Mouse (Mus musculus): Measurements from ENCODE around the gene Usp6nl. TPM values are rescaled to one million over a fixed set of nuclear protein-coding genes. Genes with fewer than 3 reads are reported as not detected.

Gene Usp6nl
- polyA plus RNA-seq, 1 experiment from 2014 or later, result 9.5 TPM

DNA sequence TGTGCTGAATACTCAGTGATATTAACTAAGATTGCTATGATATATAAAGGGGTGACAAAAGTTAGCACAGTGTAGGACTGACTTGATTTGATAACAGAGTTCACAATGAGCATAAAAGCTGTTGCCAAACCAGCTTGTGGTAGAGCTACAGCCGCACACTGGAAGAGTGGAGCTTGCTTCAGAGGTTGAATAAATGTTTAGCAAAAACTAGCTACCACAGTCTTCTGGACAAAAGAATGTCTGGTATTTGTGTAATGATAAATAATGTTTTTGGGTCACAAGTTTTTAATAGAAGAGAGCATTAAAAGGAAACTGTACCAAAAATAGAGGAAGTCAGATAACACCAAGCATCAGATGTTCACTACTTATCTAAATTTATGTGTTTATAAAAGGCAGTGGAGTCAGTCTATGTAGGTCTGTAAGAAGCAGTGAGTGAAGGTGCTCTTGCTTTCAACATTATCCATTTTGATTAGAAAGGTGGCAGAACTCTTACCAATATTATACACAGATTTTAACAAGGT, 74.2 kb downstream of the Usp6nl start:
- peaks cover 10% of the 10 kb centered on the region for H3K4me1 ChIP-seq (replicated peaks; ENCODE audit: control insufficient read depth, insufficient read depth, low read length)
- WGBS, result 37% methylated on average over 1 of the region's 1 CpGs
- H3K27ac ChIP-seq (ENCODE audit: low read length), result no peak overlapping the region; the same call in 1 of the 2 replicates
- H3K36me3 ChIP-seq (ENCODE audit: control insufficient read depth, insufficient read depth, low read length), result no peaks in the 10 kb centered on the region; the same call in 1 of the 2 replicates
- no peak overlapping the region for H3K4me3 ChIP-seq (ENCODE audit: low read length)
- H3K4me2 ChIP-seq (ENCODE audit: low read depth, low read length), result no peak overlapping the region
- H3K9me3 ChIP-seq (ENCODE audit: control insufficient read depth, low read length), result no peaks in the 10 kb centered on the region
- ATAC-seq (ENCODE audit: low read depth), result peak; percentile 15; the same call in 1 of the 2 replicates
- H3K9ac ChIP-seq (ENCODE audit: low read length), result no peak overlapping the region
- no peaks in the 10 kb centered on the region for H3K27me3 ChIP-seq (ENCODE audit: control insufficient read depth, insufficient read depth, low read depth, low read length)

DNA sequence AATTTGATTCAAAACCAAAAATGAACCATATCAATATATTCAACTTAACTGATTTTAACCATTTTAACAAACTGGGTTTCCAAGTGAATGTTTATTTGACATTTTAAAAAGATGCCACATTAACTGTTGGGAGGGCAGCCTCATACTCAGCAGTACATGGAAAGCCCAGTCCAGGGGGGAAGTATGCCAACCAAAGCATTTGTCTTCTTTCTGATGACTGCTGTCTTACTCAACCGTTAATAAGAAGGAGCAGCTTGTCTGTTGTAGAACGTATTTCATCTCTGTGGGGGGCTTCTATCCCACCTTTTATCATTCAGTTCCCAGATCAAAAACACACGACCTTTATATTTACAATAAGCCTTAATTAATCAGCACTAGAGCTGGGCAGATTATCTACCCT, 74.7 kb downstream of the Usp6nl start:
- no peaks in the 10 kb centered on the region; the same call in 1 of the 2 replicates for H3K36me3 ChIP-seq (ENCODE audit: control insufficient read depth, insufficient read depth, low read length)
- no peak overlapping the region for H3K4me3 ChIP-seq (ENCODE audit: low read length)
- H3K27me3 ChIP-seq (ENCODE audit: control insufficient read depth, insufficient read depth, low read depth, low read length), result no peaks in the 10 kb centered on the region
- H3K4me1 ChIP-seq (replicated peaks; ENCODE audit: control insufficient read depth, insufficient read depth, low read length), result peaks cover 10% of the 10 kb centered on the region
- no peak for ATAC-seq (ENCODE audit: low read depth)
- H3K27ac ChIP-seq (ENCODE audit: low read length), result no peak overlapping the region
- H3K9me3 ChIP-seq (ENCODE audit: control insufficient read depth, low read length), result no peaks in the 10 kb centered on the region
- no peak overlapping the region for H3K9ac ChIP-seq (ENCODE audit: low read length)
- 51% methylated on average over 3 of the region's 3 CpGs for WGBS
- H3K4me2 ChIP-seq (ENCODE audit: low read depth, low read length), result no peak overlapping the region

DNA sequence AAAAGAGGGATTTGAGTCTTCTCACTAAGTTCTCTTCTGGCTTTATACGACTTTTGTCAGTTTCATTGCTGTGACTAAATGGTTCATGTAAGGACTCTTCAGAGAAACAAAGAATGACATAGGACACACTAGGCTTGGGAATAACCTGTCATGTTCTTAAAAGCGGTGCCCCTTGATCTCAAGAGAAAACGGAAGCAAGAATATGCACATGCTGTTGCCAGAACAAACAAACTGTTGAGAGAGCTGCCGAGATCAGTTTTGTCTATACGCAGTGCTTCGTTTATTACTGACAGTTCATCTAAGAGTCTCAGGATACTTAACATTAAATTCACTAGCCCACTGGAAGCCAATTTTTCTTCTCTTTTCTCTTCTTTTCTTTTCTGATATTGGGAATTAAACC, 76.4 kb downstream of the Usp6nl start:
- H3K9ac ChIP-seq (ENCODE audit: low read length), result no peak overlapping the region
- no peak for ATAC-seq (ENCODE audit: low read depth)
- H3K27me3 ChIP-seq (ENCODE audit: control insufficient read depth, insufficient read depth, low read depth, low read length), result no peaks in the 10 kb centered on the region
- no peak overlapping the region for H3K27ac ChIP-seq (ENCODE audit: low read length)
- no peaks in the 10 kb centered on the region for H3K9me3 ChIP-seq (ENCODE audit: control insufficient read depth, low read length)
- H3K4me1 ChIP-seq (replicated peaks; ENCODE audit: control insufficient read depth, insufficient read depth, low read length), result peaks cover 14% of the 10 kb centered on the region
- no peaks in the 10 kb centered on the region for H3K36me3 ChIP-seq (ENCODE audit: control insufficient read depth, insufficient read depth, low read length)
- WGBS, result 41% methylated on average over 6 of the region's 6 CpGs
- no peak overlapping the region for H3K4me3 ChIP-seq (ENCODE audit: low read length)
- H3K4me2 ChIP-seq (ENCODE audit: low read depth, low read length), result no peak overlapping the region

- no peak for ATAC-seq (ENCODE audit: low read depth)
- Histone ChIP-seq H3K9ac (ENCODE audit: low read length) (no peak overlapping the region), H3K27ac (ENCODE audit: low read length) (no peak overlapping the region), H3K4me3 (ENCODE audit: low read length) (no peak overlapping the region), H3K4me2 (ENCODE audit: low read depth, low read length) (no peak overlapping the region), H3K27me3 (ENCODE audit: control insufficient read depth, insufficient read depth, low read depth, low read length) (no peaks in the 10 kb centered on the region), H3K9me3 (ENCODE audit: control insufficient read depth, low read length) (no peaks in the 10 kb centered on the region), H3K36me3 (ENCODE audit: control insufficient read depth, insufficient read depth, low read length) (no peaks in the 10 kb centered on the region), H3K4me1 (replicated peaks; ENCODE audit: control insufficient read depth, insufficient read depth, low read length) (peaks cover 11% of the 10 kb centered on the region)
- 87% methylated on average over 10 of the region's 10 CpGs for WGBS
Measured at GRCm38 (mm10) chr2:6401039-6401438, 78.6 kb downstream of the Usp6nl start.

DNA sequence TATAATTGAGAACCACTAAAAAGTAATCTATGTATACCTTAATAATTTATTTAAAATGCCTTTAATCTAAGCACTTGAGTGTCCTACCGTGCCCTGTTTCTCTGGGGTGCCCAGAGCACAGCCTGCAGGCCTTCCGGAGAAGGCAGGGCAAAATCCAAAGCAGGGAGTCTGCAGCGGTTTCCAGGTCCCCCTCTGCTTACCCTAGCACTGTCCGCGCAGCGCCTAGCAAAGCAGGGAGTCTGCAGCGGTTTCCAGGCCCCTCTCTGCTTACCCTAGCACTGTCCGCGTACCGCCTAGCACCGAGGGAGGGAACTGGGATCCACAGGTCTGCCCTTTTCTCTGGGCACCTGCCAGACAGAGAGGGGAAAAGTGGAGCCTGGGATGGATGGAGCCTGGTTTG, 80.9 kb downstream of the Usp6nl start:
- 23% methylated on average over 11 of the region's 11 CpGs for WGBS
- H3K36me3 ChIP-seq (ENCODE audit: control insufficient read depth, insufficient read depth, low read length), result no peaks in the 10 kb centered on the region
- no peaks in the 10 kb centered on the region for H3K9me3 ChIP-seq (ENCODE audit: control insufficient read depth, low read length)
- H3K4me2 ChIP-seq (ENCODE audit: low read depth, low read length), result no peak overlapping the region
- no peak overlapping the region for H3K4me3 ChIP-seq (ENCODE audit: low read length)
- H3K4me1 ChIP-seq (replicated peaks; ENCODE audit: control insufficient read depth, insufficient read depth, low read length), result peaks cover 4% of the 10 kb centered on the region
- peak; percentile 59 for ATAC-seq (ENCODE audit: low read depth)
- peak overlapping the region; percentile 47; the same call in 1 of the 2 replicates for H3K27ac ChIP-seq (ENCODE audit: low read length)
- no peak overlapping the region for H3K9ac ChIP-seq (ENCODE audit: low read length)
- H3K27me3 ChIP-seq (ENCODE audit: control insufficient read depth, insufficient read depth, low read depth, low read length), result no peaks in the 10 kb centered on the region

- WGBS, result 48% methylated on average over 3 of the region's 3 CpGs
- Histone ChIP-seq H3K9ac (ENCODE audit: low read length) (no peak overlapping the region), H3K27me3 (ENCODE audit: control insufficient read depth, insufficient read depth, low read depth, low read length) (no peaks in the 10 kb centered on the region), H3K9me3 (ENCODE audit: control insufficient read depth, low read length) (no peaks in the 10 kb centered on the region), H3K36me3 (ENCODE audit: control insufficient read depth, insufficient read depth, low read length) (no peaks in the 10 kb centered on the region), H3K4me3 (ENCODE audit: low read length) (no peak overlapping the region), H3K27ac (ENCODE audit: low read length) (no peak overlapping the region), H3K4me2 (ENCODE audit: low read depth, low read length) (no peak overlapping the region), H3K4me1 (replicated peaks; ENCODE audit: control insufficient read depth, insufficient read depth, low read length) (peaks cover 4% of the 10 kb centered on the region)
- peak; percentile 13; the same call in 1 of the 2 replicates for ATAC-seq (ENCODE audit: low read depth)
Measured at GRCm38 (mm10) chr2:6403991-6404390, 81.5 kb downstream of the Usp6nl start.

DNA sequence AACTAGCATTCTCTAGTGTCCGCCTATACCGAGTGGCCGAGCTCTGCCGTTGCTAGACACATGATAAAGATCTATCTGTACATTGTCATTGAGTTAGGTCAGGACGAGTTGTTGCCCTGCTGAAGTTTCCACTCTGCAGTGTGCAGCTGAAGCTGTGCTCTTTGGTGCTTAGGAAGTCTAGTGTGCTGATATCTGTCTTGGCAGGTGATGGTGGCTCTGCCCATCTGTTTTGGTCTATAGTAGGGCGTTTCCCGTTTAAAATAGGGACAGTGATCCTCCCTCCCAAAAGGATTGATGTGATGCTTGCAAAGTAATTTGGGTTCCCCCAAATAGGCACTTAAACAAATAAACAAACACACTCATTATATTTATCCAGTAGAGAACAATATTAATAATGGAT, 82.2 kb downstream of the Usp6nl start:
- WGBS, result 66% methylated on average over 7 of the region's 7 CpGs
- H3K9me3 ChIP-seq (ENCODE audit: control insufficient read depth, low read length), result no peaks in the 10 kb centered on the region
- H3K4me3 ChIP-seq (ENCODE audit: low read length), result no peak overlapping the region
- no peaks in the 10 kb centered on the region for H3K36me3 ChIP-seq (ENCODE audit: control insufficient read depth, insufficient read depth, low read length)
- H3K27me3 ChIP-seq (ENCODE audit: control insufficient read depth, insufficient read depth, low read depth, low read length), result no peaks in the 10 kb centered on the region
- H3K4me2 ChIP-seq (ENCODE audit: low read depth, low read length), result no peak overlapping the region
- no peak for ATAC-seq (ENCODE audit: low read depth)
- no peak overlapping the region for H3K27ac ChIP-seq (ENCODE audit: low read length)
- H3K9ac ChIP-seq (ENCODE audit: low read length), result no peak overlapping the region
- peaks cover 4% of the 10 kb centered on the region for H3K4me1 ChIP-seq (replicated peaks; ENCODE audit: control insufficient read depth, insufficient read depth, low read length)

DNA sequence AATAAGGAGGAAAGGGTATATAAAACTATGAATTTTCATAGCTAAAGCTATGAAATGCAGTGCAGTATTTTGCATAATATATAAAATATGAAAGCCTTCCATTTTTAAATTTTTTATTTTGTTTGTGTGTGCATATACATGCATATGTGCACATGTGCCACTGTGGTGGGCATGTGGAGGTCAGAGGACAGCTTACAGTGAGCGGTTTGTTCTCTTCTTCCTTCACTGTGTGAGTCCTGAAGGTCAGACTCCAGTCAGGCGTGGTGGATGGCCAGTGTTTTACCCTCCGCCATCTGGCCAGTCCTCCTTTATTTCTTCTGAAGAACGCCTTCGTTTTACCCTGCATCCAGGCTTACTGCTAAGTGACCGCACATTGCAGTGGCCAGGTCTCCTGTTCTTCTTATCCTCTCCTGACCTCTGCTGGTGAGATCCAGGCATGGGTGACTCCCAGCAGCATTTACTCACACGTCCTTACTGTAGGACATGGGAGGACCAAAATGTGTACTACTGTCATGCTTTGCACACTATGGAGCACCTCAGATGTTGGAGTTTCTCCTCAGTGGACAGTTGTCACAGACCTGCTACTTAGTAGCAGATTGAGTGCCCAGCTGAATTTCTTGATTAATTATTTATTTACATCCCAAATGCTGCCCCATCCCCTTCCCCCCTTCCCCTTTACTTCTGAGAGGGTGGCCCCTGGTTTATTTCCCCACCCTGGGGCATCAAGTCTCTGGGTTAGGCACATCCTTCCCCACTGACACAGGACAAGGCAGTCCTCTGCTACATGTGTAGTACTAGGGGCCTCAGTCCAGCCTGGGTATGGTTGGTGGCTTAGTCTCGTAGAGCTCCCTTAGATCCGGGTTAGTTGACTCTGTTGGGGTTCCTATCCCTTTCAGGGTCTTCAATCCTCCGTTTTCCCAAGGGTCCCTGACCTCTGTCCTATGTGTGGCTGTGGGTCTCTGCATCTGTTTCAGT, 82.9 kb downstream of the Usp6nl start:
- no peaks in the 10 kb centered on the region for H3K9me3 ChIP-seq (ENCODE audit: control insufficient read depth, low read length)
- H3K9ac ChIP-seq (ENCODE audit: low read length), result no peak overlapping the region
- ATAC-seq (ENCODE audit: low read depth), result peak; percentile 87
- no peak overlapping the region for H3K4me2 ChIP-seq (ENCODE audit: low read depth, low read length)
- H3K4me3 ChIP-seq (ENCODE audit: low read length), result no peak overlapping the region
- H3K27me3 ChIP-seq (ENCODE audit: control insufficient read depth, insufficient read depth, low read depth, low read length), result no peaks in the 10 kb centered on the region
- 32% methylated on average over 10 of the region's 10 CpGs for WGBS
- peaks cover 4% of the 10 kb centered on the region for H3K4me1 ChIP-seq (replicated peaks; ENCODE audit: control insufficient read depth, insufficient read depth, low read length)
- no peaks in the 10 kb centered on the region for H3K36me3 ChIP-seq (ENCODE audit: control insufficient read depth, insufficient read depth, low read length)
- no peak overlapping the region for H3K27ac ChIP-seq (ENCODE audit: low read length)

DNA sequence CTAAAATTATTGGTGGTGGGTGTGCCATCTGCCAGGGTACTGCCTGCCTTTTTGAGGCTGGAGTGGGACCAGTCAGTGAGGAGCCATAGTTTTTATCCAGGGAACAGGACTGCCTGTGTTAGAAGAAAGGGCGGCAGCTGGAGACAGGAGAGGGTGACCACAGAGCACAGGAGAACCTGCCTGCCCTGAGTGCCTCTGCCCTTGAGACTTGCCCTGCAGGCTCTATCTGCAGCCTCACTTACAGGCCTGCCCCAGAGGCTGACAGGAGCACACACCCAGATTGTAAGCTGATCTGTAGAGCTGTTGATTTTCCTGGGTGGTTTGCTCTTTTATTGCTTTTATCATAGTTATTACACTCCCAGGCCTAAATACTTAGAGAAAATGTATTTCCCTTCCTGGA, 85.2 kb downstream of the Usp6nl start:
- Histone ChIP-seq H3K4me2 (ENCODE audit: low read depth, low read length) (no peak overlapping the region), H3K9me3 (ENCODE audit: control insufficient read depth, low read length) (no peaks in the 10 kb centered on the region), H3K27ac (ENCODE audit: low read length) (no peak overlapping the region), H3K36me3 (ENCODE audit: control insufficient read depth, insufficient read depth, low read length) (peaks cover 3% of the 10 kb centered on the region; the same call in 1 of the 2 replicates), H3K4me3 (ENCODE audit: low read length) (no peak overlapping the region), H3K9ac (ENCODE audit: low read length) (no peak overlapping the region), H3K4me1 (replicated peaks; ENCODE audit: control insufficient read depth, insufficient read depth, low read length) (peaks cover 4% of the 10 kb centered on the region), H3K27me3 (ENCODE audit: control insufficient read depth, insufficient read depth, low read depth, low read length) (no peaks in the 10 kb centered on the region)
- no peak for ATAC-seq (ENCODE audit: low read depth)
- WGBS, result 69% methylated on average over 1 of the region's 1 CpGs

Measured in lung, embryonic 16.5 days (tissue).